Mouse (Mus musculus) lung, embryonic 15.5 days (tissue): ENCODE measurements around the gene Smarcd1. TPM values are rescaled to one million over a fixed set of nuclear protein-coding genes. Genes with fewer than 3 reads are reported as not detected.
A peak's percentile ranks its signal among the peaks of the same experiment; 100 is the strongest.

Experiments
- ATAC-seq: fragments of 200-750 bp; cut with Nextera tagmentation; 2 replicates; pipeline ENCODE4 v1.8.0; 2017; ENCODE audit warnings: moderate number of reproducible peaks, borderline replicate concordance; ENCODE audit not compliant: low FRiP score, low TSS enrichment; ENCODE audit errors: extremely low read depth
- H3K27ac ChIP-seq: fragments of 300-500 bp; sonication (generic); 2 replicates; pipeline ENCODE4 v1.5.1; 2015; ENCODE audit warnings: moderate library complexity, mild to moderate bottlenecking, inconsistent platforms
- H3K27me3 ChIP-seq: fragments of 300-500 bp; sonication (generic); 2 replicates; pipeline ENCODE4 v1.6.1; 2015; ENCODE audit warnings: inconsistent platforms
- H3K36me3 ChIP-seq: fragments of 300-500 bp; sonication (generic); 2 replicates; pipeline ENCODE4 v1.6.1; 2015; ENCODE audit warnings: inconsistent platforms
- H3K4me1 ChIP-seq: fragments of 300-500 bp; sonication (generic); 2 replicates; pipeline ENCODE4 v1.6.1; 2015; ENCODE audit warnings: inconsistent platforms
- H3K4me2 ChIP-seq: fragments of 300-500 bp; sonication (generic); 2 replicates; pipeline ENCODE4 v1.6.1; 2015; ENCODE audit warnings: inconsistent platforms, mild to moderate bottlenecking, moderate library complexity
- H3K4me3 ChIP-seq: fragments of 300-500 bp; sonication (generic); 2 replicates; pipeline ENCODE4 v1.5.1; 2015; ENCODE audit warnings: mild to moderate bottlenecking, inconsistent platforms
- H3K9ac ChIP-seq: fragments of 300-500 bp; sonication (generic); 2 replicates; pipeline ENCODE4 v1.6.1; 2015; ENCODE audit warnings: inconsistent platforms
- H3K9me3 ChIP-seq: fragments of 300-500 bp; sonication (generic); 2 replicates; pipeline ENCODE4 v1.6.1; 2016; ENCODE audit warnings: inconsistent platforms
- WGBS: fragments of 180-500 bp; shearing (Covaris S2); methylation state at CpG from one replicate; pipeline ENCODE4 v1.1.7; 2015; 5-methylcytosine and 5-hydroxymethylcytosine counted together
- polyA plus RNA-seq: library from polyadenylated mRNA; unstranded; fragments of >200 nt; fragmentation: Nextera tagmentation; extraction: Ambion mirVana; gene quantifications from 2 replicates; pipeline ENCODE4 v1.2.1, GENCODE M21; 2015

Smarcd1 gene
- 41.1 and 50.7 TPM in 2 replicates for polyA plus RNA-seq

- Histone ChIP-seq H3K4me1 (peaks cover 23% of the 10 kb centered on the region), H3K9me3 (no peaks in the 10 kb centered on the region), H3K4me2 (peak within 1 kb of the TSS; percentile 76), H3K27ac (peak within 1 kb of the TSS; percentile 97), H3K27me3 (no peaks in the 10 kb centered on the region; the same call in 1 of the 2 replicates), H3K4me3 (peak within 1 kb of the TSS; percentile 85), H3K36me3 (peaks cover 26% of the 10 kb centered on the region), H3K9ac (peak within 1 kb of the TSS; percentile 99)
- peak; percentile 95 for ATAC-seq
- WGBS = under 1% methylated on average over 67 of the region's 71 CpGs
These were observed at the start of gene Smarcd1 for GRCm38 (mm10) chr15:99701999-99702900. Gene Smarcd1, plus strand, starts transcription at chr15:99702129.

- Histone ChIP-seq H3K9ac (no peak overlapping the region), H3K36me3 (no peaks in the 10 kb centered on the region), H3K4me1 (peaks cover 32% of the 10 kb centered on the region), H3K4me2 (peak overlapping the region; percentile 53), H3K27ac (no peak overlapping the region), H3K9me3 (no peaks in the 10 kb centered on the region), H3K4me3 (peak overlapping the region; percentile 13; the same call in 1 of the 2 replicates), H3K27me3 (peaks cover 35% of the 10 kb centered on the region)
- WGBS = 11% methylated on average over 8 of the region's 8 CpGs
- no peak for ATAC-seq
These were observed 48.6 kb upstream of the Smarcd1 start for GRCm38 (mm10) chr15:99653291-99653690.

GRCm38 (mm10) chr15:99653876-99654275, 48.1 kb upstream of the Smarcd1 start:
- H3K27ac ChIP-seq = no peak overlapping the region
- peak overlapping the region; percentile 53 for H3K4me2 ChIP-seq
- H3K27me3 ChIP-seq = peaks cover 35% of the 10 kb centered on the region
- H3K4me3 ChIP-seq = peak overlapping the region; percentile 13; the same call in 1 of the 2 replicates
- no peaks in the 10 kb centered on the region for H3K36me3 ChIP-seq
- WGBS = 3% methylated on average over 21 of the region's 21 CpGs
- peaks cover 27% of the 10 kb centered on the region for H3K4me1 ChIP-seq
- H3K9ac ChIP-seq = 0 out of 2 replicates have a peak overlapping the region, but pooled peaks have one; percentile 1
- no peaks in the 10 kb centered on the region for H3K9me3 ChIP-seq
- ATAC-seq = no peak

- H3K4me1 ChIP-seq = peaks cover 9% of the 10 kb centered on the region; the same call in 1 of the 2 replicates
- no peaks in the 10 kb centered on the region for H3K36me3 ChIP-seq
- no peak overlapping the region for H3K4me2 ChIP-seq
- H3K9ac ChIP-seq = no peak overlapping the region
- H3K9me3 ChIP-seq = no peaks in the 10 kb centered on the region
- 35% methylated on average over 9 of the region's 9 CpGs for WGBS
- no peak for ATAC-seq
- peaks cover 35% of the 10 kb centered on the region for H3K27me3 ChIP-seq
- no peak overlapping the region for H3K27ac ChIP-seq
- H3K4me3 ChIP-seq = no peak overlapping the region
These were observed 46.0 kb upstream of the Smarcd1 start for GRCm38 (mm10) chr15:99655956-99656355.

- Histone ChIP-seq H3K4me2 (no peak overlapping the region), H3K36me3 (no peaks in the 10 kb centered on the region), H3K27me3 (peaks cover 48% of the 10 kb centered on the region), H3K27ac (no peak overlapping the region), H3K9ac (no peak overlapping the region), H3K4me3 (no peak overlapping the region), H3K4me1 (peaks cover 8% of the 10 kb centered on the region; the same call in 1 of the 2 replicates), H3K9me3 (no peaks in the 10 kb centered on the region)
- ATAC-seq = no peak
- WGBS = 30% methylated on average over 2 of the region's 2 CpGs
These were observed 43.5 kb upstream of the Smarcd1 start for GRCm38 (mm10) chr15:99658437-99658836.

- no peak for ATAC-seq
These were observed 40.7 kb upstream of the Smarcd1 start for GRCm38 (mm10) chr15:99661121-99661830.

GRCm38 (mm10) chr15:99662371-99662770, 39.6 kb upstream of the Smarcd1 start:
- Histone ChIP-seq H3K27ac (no peak overlapping the region), H3K4me1 (peaks cover 14% of the 10 kb centered on the region), H3K4me3 (no peak overlapping the region), H3K27me3 (peaks cover 50% of the 10 kb centered on the region), H3K4me2 (no peak overlapping the region), H3K9ac (no peak overlapping the region), H3K9me3 (no peaks in the 10 kb centered on the region), H3K36me3 (no peaks in the 10 kb centered on the region)
- 55% methylated on average over 7 of the region's 7 CpGs for WGBS
- ATAC-seq = no peak

More at GRCm38 (mm10) chr15:99661121-99661830, 40.7 kb upstream of the Smarcd1 start:
- no peaks in the 10 kb centered on the region for H3K9me3 ChIP-seq
- no peak overlapping the region for H3K4me2 ChIP-seq
- 94% methylated on average over 15 of the region's 15 CpGs for WGBS
- H3K27me3 ChIP-seq = peaks cover 47% of the 10 kb centered on the region
- peaks cover 14% of the 10 kb centered on the region for H3K4me1 ChIP-seq
- no peaks in the 10 kb centered on the region for H3K36me3 ChIP-seq
- H3K9ac ChIP-seq = no peak overlapping the region
- H3K4me3 ChIP-seq = no peak overlapping the region
- H3K27ac ChIP-seq = no peak overlapping the region

- H3K9me3 ChIP-seq = no peaks in the 10 kb centered on the region
- peak overlapping the region; percentile 93 for H3K4me2 ChIP-seq
- peaks cover 56% of the 10 kb centered on the region for H3K27me3 ChIP-seq
- WGBS = 3% methylated on average over 17 of the region's 17 CpGs
- H3K4me3 ChIP-seq = peak overlapping the region; percentile 44
- no peak overlapping the region for H3K9ac ChIP-seq
- ATAC-seq = no peak
- no peak overlapping the region for H3K27ac ChIP-seq
- no peaks in the 10 kb centered on the region for H3K36me3 ChIP-seq
- H3K4me1 ChIP-seq = peaks cover 14% of the 10 kb centered on the region
These were observed 37.8 kb upstream of the Smarcd1 start for GRCm38 (mm10) chr15:99663964-99664599.

GRCm38 (mm10) chr15:99664600-99665451, 37.1 kb upstream of the Smarcd1 start:
- H3K27ac ChIP-seq = peak overlapping the region; percentile 41; the same call in 1 of the 2 replicates
- WGBS = under 1% methylated on average over 51 of the region's 52 CpGs
- H3K4me2 ChIP-seq = peak overlapping the region; percentile 93
- H3K27me3 ChIP-seq = peaks cover 63% of the 10 kb centered on the region
- H3K9me3 ChIP-seq = no peaks in the 10 kb centered on the region
- H3K9ac ChIP-seq = peak overlapping the region; percentile 38
- peaks cover 14% of the 10 kb centered on the region for H3K4me1 ChIP-seq
- H3K36me3 ChIP-seq = no peaks in the 10 kb centered on the region
- ATAC-seq = peak; percentile 77
- peak overlapping the region; percentile 44 for H3K4me3 ChIP-seq

- WGBS = 96% methylated on average over 2 of the region's 2 CpGs
- peaks cover 79% of the 10 kb centered on the region for H3K27me3 ChIP-seq
- no peak overlapping the region for H3K9ac ChIP-seq
These were observed 34.4 kb upstream of the Smarcd1 start for GRCm38 (mm10) chr15:99667544-99667943.

GRCm38 (mm10) chr15:99668881-99669280, 33.0 kb upstream of the Smarcd1 start:
- Histone ChIP-seq H3K9ac (no peak overlapping the region), H3K4me1 (peaks cover 25% of the 10 kb centered on the region), H3K4me3 (no peak overlapping the region), H3K4me2 (no peak overlapping the region), H3K27me3 (peaks cover 84% of the 10 kb centered on the region), H3K9me3 (no peaks in the 10 kb centered on the region), H3K36me3 (no peaks in the 10 kb centered on the region), H3K27ac (no peak overlapping the region)
- 3% methylated on average over 12 of the region's 12 CpGs for WGBS
- no peak for ATAC-seq

More at GRCm38 (mm10) chr15:99667544-99667943, 34.4 kb upstream of the Smarcd1 start:
- H3K27ac ChIP-seq = no peak overlapping the region
- H3K4me2 ChIP-seq = no peak overlapping the region
- H3K36me3 ChIP-seq = no peaks in the 10 kb centered on the region
- no peaks in the 10 kb centered on the region for H3K9me3 ChIP-seq
- H3K4me3 ChIP-seq = no peak overlapping the region
- H3K4me1 ChIP-seq = peaks cover 26% of the 10 kb centered on the region
- ATAC-seq = no peak
